Mouse (Mus musculus): ENCODE data around the gene Zfp143. TPM values are rescaled to one million over a fixed set of nuclear protein-coding genes. Genes with fewer than 3 reads are reported as not detected.

Gene Zfp143
- polyA plus RNA-seq, 1 experiment, result 6.4 TPM

DNA sequence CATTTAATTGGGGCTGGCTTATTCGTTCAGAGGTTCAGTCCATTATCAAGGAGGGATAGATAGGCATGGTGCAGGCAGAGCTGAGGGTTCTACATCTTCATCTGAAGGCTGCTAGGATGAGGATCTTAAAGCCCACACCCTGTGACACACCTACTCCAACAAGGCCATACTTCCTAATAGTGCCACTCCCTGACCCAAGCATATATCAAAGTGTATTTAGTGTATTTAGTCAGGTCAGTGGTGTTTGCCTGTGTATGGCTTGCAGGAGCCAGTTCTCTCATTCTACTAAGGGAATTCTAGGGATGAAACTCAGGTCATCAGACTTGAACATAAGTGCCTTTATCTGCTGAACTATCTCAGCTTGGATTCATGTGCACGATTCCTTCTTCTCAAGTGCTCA is 8.1 kb downstream of the Zfp143 start:
- Histone ChIP-seq H3ac (ENCODE audit: control insufficient read depth, insufficient read length) (no peak overlapping the region), H3K27me3 (ENCODE audit: control insufficient read depth, insufficient read depth, insufficient read length) (no peaks in the 10 kb centered on the region), H3K4me2 (ENCODE audit: low read depth) (no peak overlapping the region), H3K79me2 (ENCODE audit: control insufficient read depth, insufficient read depth) (peaks cover 38% of the 10 kb centered on the region), H3K4me3 (no peak overlapping the region), H3K36me3 (ENCODE audit: control insufficient read depth, insufficient read depth) (peaks cover 33% of the 10 kb centered on the region)
- TF ChIP-seq TCF12 (IDR thresholded peaks at IDR 0.05; ENCODE audit: insufficient read depth, poor library complexity, severe bottlenecking) (no peak), E2F4 (IDR thresholded peaks at IDR 0.05; ENCODE audit: insufficient read depth) (no peak), SRF (IDR thresholded peaks at IDR 0.05; ENCODE audit: control insufficient read depth, insufficient read length, low read depth) (no peak), POLR2AphosphoS2 (IDR thresholded peaks at IDR 0.05; ENCODE audit: insufficient read length, low read depth) (no peak), CEBPB (IDR thresholded peaks at IDR 0.05; ENCODE audit: insufficient read depth, poor library complexity, severe bottlenecking) (no peak), TCF3 (IDR thresholded peaks at IDR 0.05; ENCODE audit: insufficient read length, low read depth) (no peak), MAX (IDR thresholded peaks at IDR 0.05; ENCODE audit: low read depth) (no peak), MYOG (IDR thresholded peaks at IDR 0.05; ENCODE audit: control insufficient read depth in 1 of 3, insufficient read depth in 1 of 3, insufficient read length in 2 of 3, low read depth in 2 of 3) (no peak), POLR2A (IDR thresholded peaks at IDR 0.05; ENCODE audit: insufficient read length, low read depth) (no peak)

- H3ac ChIP-seq (ENCODE audit: control insufficient read depth, insufficient read length), result no peak overlapping the region
Observed at GRCm38 (mm10) chr7:110078168-110078567, 17.2 kb downstream of the Zfp143 start.

GRCm38 (mm10) chr7:110083386-110084165 is 22.6 kb downstream of the Zfp143 start:
- TF ChIP-seq TCF3 (IDR thresholded peaks at IDR 0.05; ENCODE audit: insufficient read length, low read depth), result no peak
- no peak for TF ChIP-seq SRF (IDR thresholded peaks at IDR 0.05; ENCODE audit: control insufficient read depth, insufficient read length, low read depth)
- no peak for TF ChIP-seq MAX (IDR thresholded peaks at IDR 0.05; ENCODE audit: low read depth)
- no peak for TF ChIP-seq POLR2A (IDR thresholded peaks at IDR 0.05; ENCODE audit: insufficient read length, low read depth)
- Histone ChIP-seq H3K79me2 (ENCODE audit: control insufficient read depth, insufficient read depth) (no peaks in the 10 kb centered on the region), H3K36me3 (ENCODE audit: control insufficient read depth, insufficient read depth) (peaks cover 40% of the 10 kb centered on the region), H3ac (ENCODE audit: control insufficient read depth, insufficient read length) (no peak overlapping the region), H3K4me3 (no peak overlapping the region), H3K4me2 (ENCODE audit: low read depth) (no peak overlapping the region), H3K27me3 (ENCODE audit: control insufficient read depth, insufficient read depth, insufficient read length) (no peaks in the 10 kb centered on the region)

More at GRCm38 (mm10) chr7:110078168-110078567, 17.2 kb downstream of the Zfp143 start:
- H3K4me2 ChIP-seq (ENCODE audit: low read depth), result no peak overlapping the region
- no peaks in the 10 kb centered on the region for H3K79me2 ChIP-seq (ENCODE audit: control insufficient read depth, insufficient read depth)
- no peaks in the 10 kb centered on the region for H3K27me3 ChIP-seq (ENCODE audit: control insufficient read depth, insufficient read depth, insufficient read length)
- no peak overlapping the region for H3K4me3 ChIP-seq
- peak in 2 of 3 experiments; percentile 56 to 88 for TF ChIP-seq MYOD1 (IDR thresholded peaks at IDR 0.05; ENCODE audit: control insufficient read depth in 1 of 3, insufficient read length in 2 of 3, low read depth in 2 of 3)
- no peak for TF ChIP-seq POLR2AphosphoS2 (IDR thresholded peaks at IDR 0.05; ENCODE audit: insufficient read length, low read depth)
- TF ChIP-seq E2F4 (IDR thresholded peaks at IDR 0.05; ENCODE audit: insufficient read depth), result no peak
- no peak for TF ChIP-seq TCF12 (IDR thresholded peaks at IDR 0.05; ENCODE audit: insufficient read depth, poor library complexity, severe bottlenecking)
- TF ChIP-seq MYOG (IDR thresholded peaks at IDR 0.05; ENCODE audit: control insufficient read depth in 1 of 3, insufficient read depth in 1 of 3, insufficient read length in 2 of 3, low read depth in 2 of 3), result peak in 2 of 3 experiments; percentile 24 to 89
- peaks cover 34% of the 10 kb centered on the region for H3K36me3 ChIP-seq (ENCODE audit: control insufficient read depth, insufficient read depth)

DNA sequence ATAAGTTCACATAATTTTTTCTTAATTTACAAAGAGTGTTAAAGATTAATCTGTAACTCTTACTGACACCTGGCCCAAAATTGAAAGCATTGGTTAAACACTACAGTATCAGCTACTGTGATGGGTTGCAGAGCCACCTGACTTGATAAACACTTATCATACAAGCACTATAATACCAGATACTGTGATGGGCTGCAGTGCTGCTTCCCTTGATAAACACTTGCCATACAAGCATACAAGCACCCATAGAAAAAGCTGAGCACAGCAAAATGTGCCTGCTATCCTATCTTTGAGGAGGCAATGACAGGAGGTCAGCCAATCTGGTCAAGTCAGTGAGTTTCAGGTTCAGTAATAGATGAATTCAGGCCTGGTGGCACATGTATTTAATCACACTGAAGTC is 24.2 kb downstream of the Zfp143 start:
- Histone ChIP-seq H3K36me3 (ENCODE audit: control insufficient read depth, insufficient read depth) (peaks cover 50% of the 10 kb centered on the region), H3K79me2 (ENCODE audit: control insufficient read depth, insufficient read depth) (no peaks in the 10 kb centered on the region), H3K4me3 (no peak overlapping the region)

DNA sequence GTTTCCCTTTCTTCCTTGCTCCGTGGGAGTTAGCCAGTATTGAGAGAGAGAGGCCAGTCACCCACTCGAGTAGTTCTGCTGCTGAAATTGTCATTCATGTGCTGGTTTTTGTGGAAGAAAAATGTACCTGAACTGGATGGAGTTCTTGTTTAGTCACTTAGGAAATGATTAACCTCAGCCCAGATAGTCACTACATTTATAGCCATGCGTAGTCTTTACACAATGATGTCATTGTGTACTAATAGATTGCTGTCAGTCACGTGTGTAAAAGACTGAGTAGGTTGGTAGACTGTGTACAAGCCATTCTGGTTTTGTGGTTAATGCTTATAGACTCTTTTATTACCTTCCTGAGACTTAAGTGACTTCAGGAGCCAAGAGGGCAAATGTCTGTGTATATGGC is 26.9 kb downstream of the Zfp143 start:
- H3ac ChIP-seq (ENCODE audit: control insufficient read depth, insufficient read length), result no peak overlapping the region
- H3K27me3 ChIP-seq (ENCODE audit: control insufficient read depth, insufficient read depth, insufficient read length), result no peaks in the 10 kb centered on the region
- peaks cover 69% of the 10 kb centered on the region for H3K36me3 ChIP-seq (ENCODE audit: control insufficient read depth, insufficient read depth)
- H3K4me3 ChIP-seq, result no peak overlapping the region
- H3K79me2 ChIP-seq (ENCODE audit: control insufficient read depth, insufficient read depth), result no peaks in the 10 kb centered on the region
- no peak overlapping the region for H3K4me2 ChIP-seq (ENCODE audit: low read depth)
- peak; percentile 20 for TF ChIP-seq USF1 (IDR thresholded peaks at IDR 0.05; ENCODE audit: low read depth)
- no peak for TF ChIP-seq CEBPB (IDR thresholded peaks at IDR 0.05; ENCODE audit: insufficient read depth, poor library complexity, severe bottlenecking)

More for the DNA sequence above, 24.2 kb downstream of the Zfp143 start:
- Histone ChIP-seq H3K4me2 (ENCODE audit: low read depth) (no peak overlapping the region), H3ac (ENCODE audit: control insufficient read depth, insufficient read length) (no peak overlapping the region), H3K27me3 (ENCODE audit: control insufficient read depth, insufficient read depth, insufficient read length) (no peaks in the 10 kb centered on the region)
- TF ChIP-seq MYOG (IDR thresholded peaks at IDR 0.05; ENCODE audit: control insufficient read depth in 1 of 3, insufficient read depth in 1 of 3, insufficient read length in 2 of 3, low read depth in 2 of 3) (no peak), SRF (IDR thresholded peaks at IDR 0.05; ENCODE audit: control insufficient read depth, insufficient read length, low read depth) (no peak), POLR2AphosphoS2 (IDR thresholded peaks at IDR 0.05; ENCODE audit: insufficient read length, low read depth) (no peak), E2F4 (IDR thresholded peaks at IDR 0.05; ENCODE audit: insufficient read depth) (no peak), TCF3 (IDR thresholded peaks at IDR 0.05; ENCODE audit: insufficient read length, low read depth) (no peak), MYOD1 (IDR thresholded peaks at IDR 0.05; ENCODE audit: control insufficient read depth in 1 of 3, insufficient read length in 2 of 3, low read depth in 2 of 3) (no peak), MAX (IDR thresholded peaks at IDR 0.05; ENCODE audit: low read depth) (no peak), USF1 (IDR thresholded peaks at IDR 0.05; ENCODE audit: low read depth) (no peak), POLR2A (IDR thresholded peaks at IDR 0.05; ENCODE audit: insufficient read length, low read depth) (no peak), REST (IDR thresholded peaks at IDR 0.05; ENCODE audit: insufficient read depth, insufficient read length) (no peak), CEBPB (IDR thresholded peaks at IDR 0.05; ENCODE audit: insufficient read depth, poor library complexity, severe bottlenecking) (no peak), TCF12 (IDR thresholded peaks at IDR 0.05; ENCODE audit: insufficient read depth, poor library complexity, severe bottlenecking) (no peak)

Data from myocyte (in vitro differentiated cells).